Mouse (Mus musculus) CH12.LX (cell line): ENCODE measurements around the gene Crls1.

ENCODE experiments used
- CTCF ChIP-seq, 2 experiments: IDR thresholded peaks in 1 of 2; conservative IDR thresholded peaks in 1 of 2; 2 replicates each; pipeline ENCODE4 v1.5.1; 2011 to 2012; ENCODE audit warnings: low read depth in 2 of 2, low read length in 2 of 2, improper control_type of control experiment in 1 of 2, inconsistent platforms in 1 of 2, mild to moderate bottlenecking in 1 of 2, moderate library complexity in 1 of 2
- KAT2A ChIP-seq: IDR thresholded peaks from 2 replicates; pipeline ENCODE4 v1.6.1; 2012; ENCODE audit warnings: low read length, improper control_type of control experiment, inconsistent platforms; ENCODE audit not compliant: insufficient replicate concordance
- MAZ ChIP-seq: IDR thresholded peaks from 2 replicates; pipeline ENCODE4 v1.6.1; 2012; ENCODE audit warnings: low read depth, mild to moderate bottlenecking, inconsistent platforms, low read length, improper control_type of control experiment, moderate library complexity
- MXI1 ChIP-seq: IDR thresholded peaks from 2 replicates; pipeline ENCODE4 v1.6.1; 2011; ENCODE audit warnings: mild to moderate bottlenecking, low read depth, low read length, improper control_type of control experiment
- POLR2A ChIP-seq: IDR thresholded peaks from 2 replicates; pipeline ENCODE4 v1.6.1; 2011; ENCODE audit warnings: low read depth, mild to moderate bottlenecking, improper control_type of control experiment, low read length
- SMC3 ChIP-seq: IDR thresholded peaks from 2 replicates; pipeline ENCODE4 v1.6.1; 2011; ENCODE audit warnings: low read depth, low read length, improper control_type of control experiment
- ZKSCAN1 ChIP-seq: IDR thresholded peaks from 2 replicates; pipeline ENCODE4 v1.6.1; 2012; ENCODE audit warnings: low read depth, inconsistent platforms, low read length, improper control_type of control experiment, borderline replicate concordance

DNA sequence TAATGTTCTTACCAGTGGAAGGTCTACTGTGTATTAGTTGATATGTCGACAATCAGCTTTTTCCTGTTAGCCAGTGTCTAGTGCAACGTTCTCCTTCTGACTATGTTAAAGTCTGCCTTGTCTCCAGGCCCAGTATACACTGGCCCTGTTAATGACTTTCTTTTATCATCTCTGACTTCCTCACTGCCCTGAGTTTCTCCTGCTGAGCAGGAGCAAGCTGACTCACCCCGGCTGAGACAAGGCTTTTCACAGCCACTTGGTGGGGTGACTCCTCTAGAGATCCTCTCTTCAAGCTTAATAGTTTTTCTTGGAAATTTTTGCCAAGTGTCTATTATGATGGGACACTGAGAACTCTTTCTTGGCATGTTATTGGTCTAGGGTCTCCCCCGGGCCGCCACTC, 9.9 kb downstream of the Crls1 start:
- TF ChIP-seq ZKSCAN1 (no peak), SMC3 (no peak), POLR2A (no peak), KAT2A (no peak), MAZ (no peak), CTCF (conservative IDR thresholded peaks at IDR 0.05 in 1 of 2, IDR thresholded peaks at IDR 0.05 in 1 of 2; ENCODE audit: low read depth in 2 of 2, low read length in 2 of 2) (no peak), MXI1 (no peak)
